Mouse (Mus musculus) cortical plate, adult 2 months (tissue): ENCODE results near the gene Uckl1.

Experiments
- CTCF ChIP-seq: fragments of 200-500 bp; IDR thresholded peaks from 2 replicates; pipeline ENCODE4 v1.5.1; 2011; ENCODE audit warnings: mild to moderate bottlenecking, control low read depth, low read length; ENCODE audit not compliant: insufficient read depth; ENCODE audit errors: extremely low read depth
- POLR2A ChIP-seq: fragments of 200-500 bp; IDR thresholded peaks from 2 replicates; pipeline ENCODE4 v1.6.1; 2011; ENCODE audit warnings: mild to moderate bottlenecking, low read length, control low read depth; ENCODE audit not compliant: insufficient read depth; ENCODE audit errors: extremely low read depth

- no peak for TF ChIP-seq CTCF
- no peak for TF ChIP-seq POLR2A
These were observed 5.0 kb upstream of the Uckl1 start for GRCm38 (mm10) chr2:181589732-181590105.
